Mouse (Mus musculus): ENCODE measurements around the gene Hoxd10. TPM values are rescaled to one million over a fixed set of nuclear protein-coding genes. Genes with fewer than 3 reads are reported as not detected.
A peak's percentile ranks its signal among the peaks of the same experiment; 100 is the strongest.

The Hoxd10 gene
- polyA plus RNA-seq, 1 experiment from 2014 or later, result 26.2 TPM

DNA sequence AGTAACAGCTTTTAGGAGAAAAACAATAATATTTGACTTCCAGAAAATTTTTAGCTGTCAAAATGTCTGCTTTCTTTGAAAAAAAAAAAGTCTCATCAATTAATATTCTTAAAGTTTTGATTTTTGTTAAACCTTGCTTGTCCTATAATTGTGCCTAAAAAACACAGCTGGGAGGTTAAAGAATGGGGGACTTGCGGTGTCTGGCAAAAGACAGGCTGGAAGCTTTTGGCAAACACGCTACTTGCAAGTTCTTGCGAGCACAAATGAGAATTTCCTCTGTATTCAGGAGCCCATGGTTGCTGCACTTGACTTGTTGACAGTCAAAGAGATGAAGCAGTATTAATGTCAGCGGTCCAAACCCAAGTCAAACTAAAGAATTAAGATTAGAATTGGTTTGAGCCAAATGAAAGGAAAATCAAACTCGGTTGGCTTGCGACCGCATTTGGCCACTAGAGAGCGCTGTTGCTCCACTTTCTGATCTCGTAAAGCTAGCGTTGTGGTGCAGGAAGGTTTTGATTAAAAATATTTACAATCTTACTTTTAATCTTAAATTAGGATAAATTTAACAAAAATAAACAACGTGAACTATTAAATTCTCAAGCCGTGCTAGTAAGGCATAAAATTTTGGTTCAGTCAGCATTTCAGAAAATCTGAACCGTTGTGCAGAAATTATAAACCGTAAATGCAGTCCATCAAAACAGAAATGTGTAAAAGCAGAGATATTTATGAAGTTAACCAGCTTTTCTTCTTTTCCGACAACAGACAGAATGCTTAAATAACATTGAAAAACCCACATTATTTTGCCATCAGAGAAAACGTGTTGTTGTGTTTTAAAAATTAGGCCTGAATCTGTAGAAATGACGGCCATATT is 10.5 kb downstream of the Hoxd10 start:
- ATAC-seq (ENCODE audit: low FRiP score, low read depth), result no peak
- 8% methylated on average over 17 of the region's 17 CpGs for whole genome bisulfite sequencing
- Histone ChIP-seq H3K4me3 (no peak overlapping the region), H3K9me3 (no peaks in the 10 kb centered on the region), H3K36me3 (no peaks in the 10 kb centered on the region), H3K9ac (no peak overlapping the region), H3K4me2 (replicated peaks) (peak overlapping the region; percentile 43; the same call in 1 of the 2 replicates), H3K27me3 (peaks cover 76% of the 10 kb centered on the region), H3K27ac (no peak overlapping the region), H3K4me1 (peaks cover 47% of the 10 kb centered on the region)

DNA sequence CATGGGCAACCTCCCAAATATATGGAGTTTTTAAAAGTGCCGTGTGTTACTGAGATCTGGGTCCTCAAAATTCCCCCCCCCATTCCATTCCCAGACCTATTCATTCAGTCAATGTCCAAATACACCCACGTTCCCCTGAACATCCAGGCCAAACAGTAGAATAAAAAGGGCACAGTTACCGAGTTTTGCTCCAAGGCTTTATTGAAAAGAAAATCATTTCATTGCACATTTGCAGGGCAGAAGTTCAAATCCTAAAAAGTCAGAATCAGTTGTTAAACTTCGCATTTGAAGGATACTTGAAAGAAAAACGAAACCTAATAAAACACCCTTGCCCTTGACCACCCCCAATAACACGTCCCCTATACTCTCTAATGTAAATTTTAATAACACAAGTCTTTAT is 11.1 kb downstream of the Hoxd10 start:
- no peak overlapping the region for H3K4me3 ChIP-seq
- peaks cover 78% of the 10 kb centered on the region for H3K27me3 ChIP-seq
- no peak overlapping the region for H3K4me2 ChIP-seq (replicated peaks)
- H3K27ac ChIP-seq, result no peak overlapping the region
- peaks cover 43% of the 10 kb centered on the region for H3K4me1 ChIP-seq
- no peak overlapping the region for H3K9ac ChIP-seq
- 24% methylated on average over 6 of the region's 6 CpGs for WGBS
- no peak for ATAC-seq (ENCODE audit: low FRiP score, low read depth)
- H3K9me3 ChIP-seq, result no peaks in the 10 kb centered on the region
- H3K36me3 ChIP-seq, result no peaks in the 10 kb centered on the region

DNA sequence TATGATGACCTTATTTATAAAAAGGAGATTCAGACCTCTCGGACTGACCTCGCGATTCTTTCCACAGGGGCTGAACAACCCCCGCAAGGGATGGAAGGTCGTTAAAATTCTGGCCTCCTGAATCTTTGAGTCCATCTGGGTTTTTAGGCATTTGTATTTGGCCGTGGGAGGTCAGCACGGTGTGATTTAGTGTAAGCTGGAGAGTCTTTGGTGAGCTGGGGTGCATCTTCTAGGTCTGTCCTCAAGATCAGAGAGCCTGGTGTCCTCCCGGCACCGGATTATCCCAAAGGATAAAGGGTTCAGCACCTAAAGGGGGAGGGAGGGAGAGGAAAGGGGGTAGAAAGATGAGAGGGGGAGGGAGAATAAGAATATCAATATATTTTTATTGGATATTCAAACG is 11.6 kb downstream of the Hoxd10 start:
- no peak overlapping the region for H3K9ac ChIP-seq
- no peaks in the 10 kb centered on the region for H3K9me3 ChIP-seq
- H3K36me3 ChIP-seq, result no peaks in the 10 kb centered on the region
- peaks cover 43% of the 10 kb centered on the region for H3K4me1 ChIP-seq
- H3K4me3 ChIP-seq, result no peak overlapping the region
- H3K27me3 ChIP-seq, result peaks cover 80% of the 10 kb centered on the region
- no peak overlapping the region for H3K27ac ChIP-seq
- no peak overlapping the region; the same call in 1 of the 2 replicates for H3K4me2 ChIP-seq (replicated peaks)
- 17% methylated on average over 10 of the region's 10 CpGs for WGBS
- ATAC-seq (ENCODE audit: low FRiP score, low read depth), result no peak

DNA sequence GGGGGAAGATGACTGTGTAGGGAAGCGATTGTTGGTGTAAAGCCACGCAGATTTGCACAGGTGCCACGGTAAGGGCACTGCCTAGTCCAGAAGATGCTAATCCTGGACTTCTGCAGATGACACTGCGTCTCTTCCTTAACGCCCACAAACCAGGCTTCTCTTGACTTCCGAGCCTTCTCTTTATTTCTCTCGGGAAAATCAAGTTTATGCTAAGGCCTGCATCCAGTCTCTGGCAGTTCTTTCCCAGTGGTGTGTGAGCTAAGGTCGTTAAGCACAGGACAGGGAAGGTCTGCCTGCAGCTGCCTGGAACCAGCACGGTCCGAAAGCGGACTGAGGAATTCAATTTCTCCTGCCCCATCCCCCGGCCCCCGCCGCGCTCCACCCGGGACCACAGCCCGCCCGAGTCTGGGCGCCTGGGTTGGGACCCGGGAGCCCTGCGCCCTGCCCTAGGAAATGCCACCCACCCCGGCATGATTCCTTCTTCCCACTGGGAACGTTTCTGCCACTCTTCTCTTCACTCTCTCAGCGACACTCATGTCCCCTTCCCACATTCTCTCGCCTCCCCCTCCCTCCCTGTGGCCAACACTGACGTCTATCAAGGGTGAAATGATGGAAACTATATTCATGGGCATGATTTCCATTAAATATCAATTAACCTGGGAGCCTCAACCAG is 12.1 kb downstream of the Hoxd10 start:
- H3K27me3 ChIP-seq, result peaks cover 85% of the 10 kb centered on the region
- peak overlapping the region; percentile 44; the same call in 1 of the 2 replicates for H3K27ac ChIP-seq
- 0 out of 2 replicates have a peak overlapping the region, but pooled peaks have one; percentile 87 for H3K9ac ChIP-seq
- H3K9me3 ChIP-seq, result no peaks in the 10 kb centered on the region
- H3K4me1 ChIP-seq, result peaks cover 39% of the 10 kb centered on the region
- H3K4me2 ChIP-seq (replicated peaks), result peak overlapping the region; percentile 77
- no peak for ATAC-seq (ENCODE audit: low FRiP score, low read depth)
- H3K4me3 ChIP-seq, result peak overlapping the region; percentile 63
- no peaks in the 10 kb centered on the region for H3K36me3 ChIP-seq
- WGBS, result 6% methylated on average over 26 of the region's 26 CpGs

DNA sequence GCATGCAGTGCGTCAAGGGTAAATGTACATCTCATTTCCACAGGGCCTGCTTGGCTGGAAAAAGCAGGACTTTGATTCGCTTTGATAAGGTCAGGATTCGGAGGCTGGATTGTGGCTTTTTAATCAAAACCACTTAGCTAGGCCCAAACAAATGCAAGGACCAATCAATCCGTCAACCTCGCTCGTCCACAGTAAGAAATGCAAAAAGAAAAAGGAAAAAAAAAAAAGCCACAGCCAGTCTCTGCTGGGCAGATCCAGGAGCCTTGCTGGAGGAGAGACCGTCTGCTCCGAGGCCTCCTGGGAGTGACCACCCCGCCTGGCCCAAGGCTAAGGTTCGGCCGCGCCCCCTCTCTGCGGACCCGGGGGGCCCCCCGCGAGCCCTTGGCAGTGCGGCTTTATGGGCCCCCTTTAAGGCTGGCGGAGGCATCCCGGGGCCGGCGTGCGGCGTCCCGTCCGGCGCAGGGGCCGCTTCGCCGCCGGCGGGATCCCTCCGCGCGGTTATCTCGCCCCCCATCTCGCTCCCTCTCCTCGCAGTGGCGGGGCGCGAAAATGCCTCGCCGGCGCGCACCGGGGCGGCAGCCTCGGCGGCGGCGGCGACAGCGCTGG is 12.8 kb downstream of the Hoxd10 start, which contains the start of gene Hoxd8:
Gene Hoxd8 (plus strand): TSS at position 223 of the 606 bp plus-strand sequence.
- H3K36me3 ChIP-seq, result no peaks in the 10 kb centered on the region
- no peaks in the 10 kb centered on the region for H3K9me3 ChIP-seq
- H3K9ac ChIP-seq, result peak within 1 kb of the TSS; percentile 87
- 1% methylated on average over 39 of the region's 52 CpGs for WGBS
- peak within 1 kb of the TSS; percentile 77 for H3K4me2 ChIP-seq (replicated peaks)
- H3K27me3 ChIP-seq, result peaks cover 87% of the 10 kb centered on the region
- H3K4me3 ChIP-seq, result peak within 1 kb of the TSS; percentile 63
- peaks cover 34% of the 10 kb centered on the region for H3K4me1 ChIP-seq
- ATAC-seq (ENCODE audit: low FRiP score, low read depth), result peak; percentile 34; the same call in 1 of the 2 replicates
- H3K27ac ChIP-seq, result peak within 1 kb of the TSS; percentile 90

DNA sequence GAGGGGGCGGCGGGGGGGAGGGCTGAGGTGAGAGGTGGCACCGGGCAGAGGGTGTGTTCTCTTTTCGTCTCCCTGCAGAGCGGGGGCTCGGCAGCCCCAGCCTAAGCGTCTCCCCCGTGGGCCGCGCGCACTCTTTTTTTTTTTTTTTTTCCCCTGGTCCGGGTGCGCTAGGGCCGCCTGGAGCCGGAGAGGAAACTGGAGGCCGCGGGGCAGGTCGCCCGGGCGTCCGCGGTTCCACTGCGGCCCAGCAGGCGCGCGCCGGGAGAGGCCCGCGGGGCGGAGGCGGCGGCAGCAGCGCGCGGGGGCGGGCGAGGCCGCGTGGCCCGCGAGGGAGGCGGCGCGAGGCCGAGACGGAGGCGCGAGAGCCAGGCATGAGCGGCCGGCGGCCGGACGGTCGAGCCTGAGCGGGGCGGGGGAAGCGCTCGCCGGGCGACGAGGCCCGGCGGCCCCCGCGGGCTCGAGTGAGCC is 13.3 kb downstream of the Hoxd10 start:
- peak overlapping the region; percentile 77 for H3K4me2 ChIP-seq (replicated peaks)
- H3K27ac ChIP-seq, result peak overlapping the region; percentile 90
- H3K9ac ChIP-seq, result peak overlapping the region; percentile 87
- H3K4me3 ChIP-seq, result peak overlapping the region; percentile 63
- H3K27me3 ChIP-seq, result peaks cover 87% of the 10 kb centered on the region
- no peaks in the 10 kb centered on the region for H3K9me3 ChIP-seq
- peaks cover 29% of the 10 kb centered on the region for H3K4me1 ChIP-seq
- WGBS, result 2% methylated on average over 20 of the region's 66 CpGs
- peak; percentile 24; the same call in 1 of the 2 replicates for ATAC-seq (ENCODE audit: low FRiP score, low read depth)
- no peaks in the 10 kb centered on the region for H3K36me3 ChIP-seq

DNA sequence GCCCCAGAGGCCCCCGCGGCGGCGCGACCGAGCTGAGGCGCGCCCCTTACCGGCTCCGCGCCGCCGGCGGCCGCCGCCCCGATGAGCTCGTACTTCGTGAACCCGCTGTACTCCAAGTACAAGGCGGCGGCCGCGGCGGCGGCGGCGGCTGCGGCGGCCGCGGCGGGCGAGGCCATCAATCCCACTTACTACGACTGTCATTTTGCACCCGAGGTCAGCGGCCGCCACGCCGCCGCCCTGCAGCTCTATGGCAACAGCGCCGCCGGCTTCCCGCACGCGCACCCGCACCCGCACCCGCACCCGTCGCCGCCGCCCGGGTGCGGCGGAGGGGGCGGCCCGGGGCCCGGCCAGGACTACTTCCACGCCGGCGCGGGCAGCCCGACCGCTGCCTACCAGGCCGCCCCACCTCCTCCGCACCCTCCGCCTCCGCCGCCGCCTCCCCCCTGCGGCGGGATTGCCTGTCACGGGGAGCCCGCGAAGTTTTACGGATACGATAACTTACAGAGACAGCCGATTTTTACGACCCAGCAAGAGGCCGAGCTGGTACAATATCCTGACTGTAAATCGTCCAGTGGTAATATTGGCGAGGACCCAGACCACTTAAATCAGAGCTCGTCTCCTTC is 13.9 kb downstream of the Hoxd10 start:
- no peak for ATAC-seq (ENCODE audit: low FRiP score, low read depth)
- peak overlapping the region; percentile 90 for H3K27ac ChIP-seq
- peak overlapping the region; percentile 87 for H3K9ac ChIP-seq
- H3K4me3 ChIP-seq, result peak overlapping the region; percentile 63
- H3K4me2 ChIP-seq (replicated peaks), result peak overlapping the region; percentile 77
- WGBS, result under 1% methylated on average over 52 of the region's 85 CpGs
- peaks cover 23% of the 10 kb centered on the region for H3K4me1 ChIP-seq
- H3K9me3 ChIP-seq, result no peaks in the 10 kb centered on the region
- H3K36me3 ChIP-seq, result no peaks in the 10 kb centered on the region
- H3K27me3 ChIP-seq, result peaks cover 87% of the 10 kb centered on the region

DNA sequence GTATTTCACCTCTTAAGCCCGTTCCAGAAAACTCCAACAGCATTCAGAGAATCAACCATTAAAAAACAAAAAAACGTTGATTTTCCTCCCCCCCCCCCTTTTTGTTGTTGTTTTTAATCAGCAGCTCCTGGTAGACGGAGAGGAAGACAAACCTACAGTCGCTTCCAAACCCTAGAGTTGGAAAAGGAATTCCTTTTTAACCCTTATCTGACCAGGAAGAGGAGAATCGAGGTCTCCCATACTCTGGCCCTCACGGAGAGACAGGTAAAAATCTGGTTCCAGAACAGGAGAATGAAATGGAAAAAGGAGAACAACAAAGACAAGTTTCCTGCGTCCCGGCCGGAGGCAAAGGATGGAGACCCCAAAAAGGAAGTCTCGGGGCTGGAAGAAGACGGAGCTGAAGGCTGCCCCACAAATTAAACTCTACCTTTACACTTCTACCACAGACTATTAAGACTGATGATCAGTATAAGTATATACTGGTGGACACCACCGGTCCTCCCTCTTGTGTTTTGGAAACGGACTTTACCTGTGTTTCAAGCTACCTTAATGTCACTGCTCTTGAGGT is 14.8 kb downstream of the Hoxd10 start:
- no peak for ATAC-seq (ENCODE audit: low FRiP score, low read depth)
- H3K27ac ChIP-seq, result no peak overlapping the region
- H3K9me3 ChIP-seq, result no peaks in the 10 kb centered on the region
- peak overlapping the region; percentile 87 for H3K9ac ChIP-seq
- WGBS, result under 1% methylated on average over 13 of the region's 13 CpGs
- H3K36me3 ChIP-seq, result no peaks in the 10 kb centered on the region
- peak overlapping the region; percentile 77 for H3K4me2 ChIP-seq (replicated peaks)
- H3K4me3 ChIP-seq, result peak overlapping the region; percentile 63
- H3K27me3 ChIP-seq, result peaks cover 85% of the 10 kb centered on the region
- H3K4me1 ChIP-seq, result peaks cover 19% of the 10 kb centered on the region

DNA sequence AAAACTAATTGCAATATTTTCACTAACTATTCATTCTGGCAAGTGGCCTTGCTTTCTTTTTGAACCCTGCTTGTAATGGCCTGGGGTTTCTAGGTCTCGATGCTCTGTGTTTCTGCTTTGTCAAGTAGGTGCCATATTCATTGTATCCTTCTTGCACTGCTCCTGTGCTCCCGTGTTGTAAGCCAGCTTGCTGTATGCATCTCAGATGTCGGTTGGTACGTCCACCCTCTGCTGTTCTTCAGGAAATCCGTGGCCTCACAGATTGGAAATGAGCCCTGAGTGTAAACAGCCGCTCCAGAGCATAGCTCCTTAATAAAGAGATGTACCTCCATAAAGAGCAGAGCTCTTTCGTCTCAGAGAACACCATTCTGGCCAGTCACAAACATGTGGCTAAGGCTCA is 15.9 kb downstream of the Hoxd10 start:
- H3K4me2 ChIP-seq (replicated peaks), result peak overlapping the region; percentile 47
- 0 out of 2 replicates have a peak overlapping the region, but pooled peaks have one; percentile 48 for H3K9ac ChIP-seq
- no peak for ATAC-seq (ENCODE audit: low FRiP score, low read depth)
- 23% methylated on average over 7 of the region's 7 CpGs for WGBS
- H3K36me3 ChIP-seq, result no peaks in the 10 kb centered on the region
- H3K9me3 ChIP-seq, result no peaks in the 10 kb centered on the region
- peaks cover 27% of the 10 kb centered on the region for H3K4me1 ChIP-seq
- no peak overlapping the region for H3K27ac ChIP-seq
- peaks cover 91% of the 10 kb centered on the region for H3K27me3 ChIP-seq
- H3K4me3 ChIP-seq, result peak overlapping the region; percentile 24

DNA sequence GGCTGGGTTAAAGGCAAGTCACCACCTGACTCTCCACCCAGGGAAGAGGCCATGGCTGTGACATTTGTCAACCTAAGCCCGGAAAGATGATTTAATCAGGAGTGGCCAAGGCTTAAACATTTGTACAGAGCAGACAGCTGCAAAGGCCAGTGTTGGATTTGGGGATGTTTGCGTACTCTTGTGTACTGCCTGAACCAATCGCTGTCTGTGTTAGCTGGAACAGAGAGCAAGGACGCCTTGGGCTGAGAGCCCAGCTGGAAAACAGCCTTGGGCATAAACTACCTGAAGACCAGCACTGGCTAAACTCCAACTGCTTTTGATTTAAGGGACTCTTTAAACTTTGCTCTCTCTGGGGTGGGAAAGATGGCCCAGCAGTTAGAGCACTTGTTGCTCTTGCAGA is 17.0 kb downstream of the Hoxd10 start:
- 26% methylated on average over 4 of the region's 4 CpGs for WGBS
- Histone ChIP-seq H3K9ac (no peak overlapping the region), H3K9me3 (no peaks in the 10 kb centered on the region), H3K4me2 (replicated peaks) (0 out of 2 replicates have a peak overlapping the region, but pooled peaks have one; percentile 4), H3K27me3 (peaks cover 93% of the 10 kb centered on the region), H3K4me3 (no peak overlapping the region), H3K27ac (0 out of 2 replicates have a peak overlapping the region, but pooled peaks have one; percentile 0), H3K4me1 (peaks cover 24% of the 10 kb centered on the region), H3K36me3 (no peaks in the 10 kb centered on the region)
- no peak for ATAC-seq (ENCODE audit: low FRiP score, low read depth)
